Mouse (Mus musculus): ENCODE data around the gene Gchfr.

Gene Gchfr

DNA sequence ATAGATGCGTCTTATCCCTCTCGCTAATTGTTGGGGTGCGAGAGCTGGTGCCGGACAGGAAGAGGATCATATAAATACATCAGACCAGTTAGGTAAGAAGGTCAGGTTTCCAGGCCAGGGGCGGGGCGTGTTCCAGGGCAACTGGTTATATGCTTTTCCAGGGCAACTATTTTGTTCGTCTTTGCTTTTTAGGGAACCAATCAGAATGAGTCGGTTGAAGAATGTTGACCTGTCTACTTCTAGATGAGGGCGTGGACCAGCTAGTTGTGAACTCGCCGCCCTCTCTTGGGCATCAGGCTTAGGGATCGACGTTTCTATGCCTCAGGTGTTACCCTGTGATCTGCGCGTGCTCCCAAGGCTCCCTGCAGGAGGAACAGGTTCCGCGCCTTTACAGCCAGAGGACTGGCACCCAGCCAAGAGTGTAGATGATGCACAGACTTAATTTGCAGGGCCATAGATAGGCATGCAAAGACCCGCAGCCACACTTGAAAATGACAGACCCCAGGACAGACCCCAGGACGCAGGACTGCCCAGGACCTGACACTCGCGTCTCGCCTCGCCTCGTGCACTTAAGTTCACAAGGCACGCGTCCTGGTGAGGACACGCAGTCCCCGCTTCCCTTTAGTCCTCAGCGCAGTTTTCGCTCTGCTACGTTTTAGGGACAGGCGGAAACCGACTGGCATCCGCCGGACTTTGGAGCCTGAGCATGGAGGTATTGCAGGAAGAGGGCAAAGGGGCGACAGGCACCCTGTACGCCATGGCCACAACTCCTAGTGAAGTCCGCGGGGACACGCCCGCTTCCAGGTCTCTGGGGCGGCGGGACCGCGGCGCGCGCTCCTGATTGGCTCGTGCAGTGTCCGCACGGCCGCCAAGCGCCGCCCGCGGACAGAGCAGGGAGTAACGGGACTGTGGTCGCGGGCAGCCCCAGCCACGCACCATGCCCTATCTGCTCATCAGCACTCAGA, at the start of gene Gchfr:
Gene Gchfr, plus strand, starts transcription at position 873 of the 965 bp plus-strand sequence.
- no peak for DNase-seq (ENCODE audit: extremely low spot score, low read depth, low spot score)

DNA sequence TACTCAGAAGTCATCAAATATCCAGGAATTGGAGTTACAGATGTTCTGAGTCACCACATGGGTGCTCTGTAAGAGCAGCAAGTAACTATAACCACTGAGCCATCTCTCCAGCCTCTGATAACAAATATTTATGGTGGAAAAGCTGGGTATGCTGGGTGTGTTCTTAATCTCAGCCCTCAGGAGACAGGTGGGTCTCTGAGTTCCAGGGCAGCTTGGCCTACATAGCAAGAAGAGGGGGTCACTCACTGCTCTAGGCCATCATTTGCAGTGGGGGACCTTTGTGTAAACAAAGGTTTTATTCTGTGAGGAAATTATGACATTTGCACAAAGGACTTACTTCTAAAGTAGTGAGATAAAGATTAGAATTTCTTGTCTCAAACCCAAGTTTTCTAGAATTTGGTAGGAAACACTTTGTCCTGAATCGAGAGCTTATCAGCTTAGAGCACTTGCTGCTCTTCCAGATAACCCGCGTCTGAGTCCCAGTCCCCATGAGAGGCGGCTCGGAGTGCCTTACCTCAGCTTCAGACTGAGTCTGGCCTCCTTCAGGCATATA, 31.2 kb upstream of the Gchfr start:
- DNase-seq (ENCODE audit: extremely low spot score, low read depth, low spot score), result no peak

DNA sequence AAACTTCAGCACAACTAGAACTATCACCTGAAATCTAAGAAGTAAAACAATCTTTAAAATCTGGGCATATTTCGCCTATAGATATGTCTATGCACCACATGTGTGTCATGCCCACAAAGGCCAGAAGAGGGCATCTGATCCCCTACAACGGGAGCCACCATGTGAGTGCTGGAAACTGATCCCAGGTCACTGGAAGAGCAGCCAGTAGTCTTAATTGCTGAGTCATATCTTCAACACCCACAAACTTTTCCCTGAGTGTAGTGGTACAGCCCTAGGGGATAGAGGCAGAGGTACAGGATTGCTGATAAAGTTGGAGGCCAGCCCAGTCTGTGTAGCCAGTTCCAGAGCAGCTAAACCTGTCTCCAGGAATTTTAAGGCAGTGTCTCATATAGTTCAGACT, 22.4 kb upstream of the Gchfr start:
- no peak for DNase-seq (ENCODE audit: extremely low spot score, low read depth, low spot score)

DNA sequence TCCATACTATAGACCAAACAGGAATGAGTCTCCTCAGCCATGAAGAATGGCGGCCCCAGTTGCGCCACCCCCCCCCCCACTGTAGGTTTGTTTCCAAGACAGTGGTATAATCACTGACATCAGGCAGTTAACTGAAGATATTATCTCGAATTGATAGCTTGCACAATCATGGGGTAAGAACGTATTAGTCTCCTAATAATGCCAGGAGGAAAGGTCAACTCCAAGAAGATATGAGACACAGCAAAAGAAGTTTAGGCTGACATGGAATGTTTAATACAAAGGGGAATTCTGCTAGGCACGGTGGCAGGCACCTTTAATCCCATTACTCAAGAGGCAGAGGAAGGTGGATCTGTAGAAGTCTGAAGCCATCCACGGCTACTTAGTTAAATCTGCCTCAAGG, 21.1 kb upstream of the Gchfr start:
- DNase-seq (ENCODE audit: extremely low spot score, low read depth, low spot score), result no peak

DNA sequence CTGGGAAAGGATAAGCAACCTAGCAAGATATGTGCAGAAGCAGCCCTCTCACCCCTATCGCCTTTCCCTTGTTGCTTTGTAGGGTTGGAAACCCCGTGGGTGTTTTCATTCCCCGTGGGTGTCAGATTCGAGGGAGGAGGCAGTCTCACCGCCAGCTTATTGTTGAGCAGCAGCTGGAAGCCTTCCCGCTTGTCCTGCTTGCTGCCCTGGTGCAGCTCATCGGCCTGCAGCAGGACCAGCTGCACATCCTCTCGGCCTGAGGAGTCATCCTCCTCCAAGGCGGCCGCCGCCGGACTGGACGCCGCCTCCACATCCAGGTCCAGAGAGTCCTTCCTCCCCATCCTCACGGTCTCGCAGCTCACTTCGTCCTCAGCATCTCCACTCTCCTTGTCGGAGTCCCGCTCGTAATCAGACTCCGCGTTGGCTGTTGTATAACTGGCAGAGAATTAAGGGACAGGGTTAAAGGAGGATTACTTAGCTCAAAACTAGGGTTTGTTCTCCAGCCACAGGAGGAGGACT, 20.4 kb upstream of the Gchfr start:
- no peak for DNase-seq (ENCODE audit: extremely low spot score, low read depth, low spot score)

DNA sequence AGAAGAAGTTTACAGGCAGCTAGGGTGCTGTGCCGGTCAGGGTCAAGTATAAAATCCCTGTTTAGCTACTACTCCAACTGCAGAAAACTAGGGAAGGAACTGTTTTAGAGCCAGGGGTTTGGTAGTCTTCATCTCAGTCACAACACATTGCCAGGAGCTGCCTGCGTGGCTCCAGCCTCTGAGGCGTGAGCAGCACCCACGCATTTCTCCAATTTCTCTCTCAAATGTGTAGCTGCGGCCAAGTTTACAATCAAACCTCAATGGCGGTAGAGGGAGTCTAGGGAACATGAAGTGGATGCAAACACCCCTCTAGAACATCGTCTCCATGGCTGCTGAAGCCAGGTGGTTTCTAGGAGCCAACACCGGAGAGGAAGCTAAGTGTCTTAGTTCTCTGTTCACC, 19.8 kb upstream of the Gchfr start:
- DNase-seq (ENCODE audit: extremely low spot score, low read depth, low spot score), result no peak

DNA sequence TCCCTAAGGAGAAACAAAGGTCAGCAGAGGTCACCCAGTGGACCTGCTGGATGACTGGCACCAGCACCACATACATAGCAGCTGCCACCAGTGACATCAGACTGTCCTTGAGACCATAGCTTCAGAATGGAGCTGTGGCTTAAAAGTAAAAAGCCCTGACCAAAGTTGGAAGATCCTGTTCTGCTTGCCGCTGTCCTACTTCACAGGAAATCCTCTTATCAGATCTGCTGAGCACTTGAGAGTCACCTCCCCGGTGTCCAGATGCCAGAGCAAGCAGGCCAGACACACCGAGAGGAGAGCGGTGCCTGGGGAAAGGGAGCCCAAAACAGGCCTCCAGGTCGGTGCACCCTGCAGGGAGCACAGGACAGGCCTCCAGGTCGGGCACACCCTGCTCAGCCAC, 15.3 kb upstream of the Gchfr start:
- no peak for DNase-seq (ENCODE audit: extremely low spot score, low read depth, low spot score)

DNA sequence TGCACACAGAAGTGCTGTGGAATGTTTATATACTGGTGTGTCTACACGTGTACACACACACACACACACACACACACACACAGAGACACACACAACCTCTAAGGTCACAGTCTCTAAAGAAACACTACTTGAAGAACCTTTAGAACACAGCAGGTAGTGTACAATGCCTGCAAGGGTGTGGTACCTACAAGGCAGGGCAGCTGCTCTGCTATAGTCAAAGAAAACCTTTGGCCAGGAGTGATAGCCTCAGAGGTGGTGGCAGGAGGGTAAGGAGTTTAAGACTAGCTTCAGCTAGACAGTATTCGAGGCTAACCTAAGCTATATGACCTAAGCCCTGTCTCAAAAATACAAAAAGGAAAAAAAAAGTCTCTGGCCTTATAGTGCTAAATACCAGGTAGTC, 12.9 kb upstream of the Gchfr start:
- DNase-seq (ENCODE audit: extremely low spot score, low read depth, low spot score), result no peak

DNA sequence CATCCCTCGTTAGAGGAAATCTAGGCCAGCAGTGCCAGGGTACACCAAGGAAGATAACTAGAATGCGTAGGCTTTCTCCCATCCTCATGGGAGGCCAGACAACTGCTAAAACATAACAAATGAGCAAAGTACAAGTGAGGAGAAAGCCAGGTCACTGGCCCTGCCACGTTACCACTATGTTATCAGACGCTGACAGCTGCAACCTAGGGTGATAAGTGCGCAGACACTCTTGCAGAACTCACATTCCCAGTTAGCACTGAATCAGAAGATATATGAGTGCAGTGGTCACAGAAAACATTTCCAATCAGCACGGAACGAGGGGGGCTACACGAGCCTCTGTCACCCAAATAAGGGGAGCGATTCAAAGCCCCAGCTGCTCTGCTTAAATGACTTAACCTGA, 12.2 kb upstream of the Gchfr start:
- no peak for DNase-seq (ENCODE audit: extremely low spot score, low read depth, low spot score)

DNA sequence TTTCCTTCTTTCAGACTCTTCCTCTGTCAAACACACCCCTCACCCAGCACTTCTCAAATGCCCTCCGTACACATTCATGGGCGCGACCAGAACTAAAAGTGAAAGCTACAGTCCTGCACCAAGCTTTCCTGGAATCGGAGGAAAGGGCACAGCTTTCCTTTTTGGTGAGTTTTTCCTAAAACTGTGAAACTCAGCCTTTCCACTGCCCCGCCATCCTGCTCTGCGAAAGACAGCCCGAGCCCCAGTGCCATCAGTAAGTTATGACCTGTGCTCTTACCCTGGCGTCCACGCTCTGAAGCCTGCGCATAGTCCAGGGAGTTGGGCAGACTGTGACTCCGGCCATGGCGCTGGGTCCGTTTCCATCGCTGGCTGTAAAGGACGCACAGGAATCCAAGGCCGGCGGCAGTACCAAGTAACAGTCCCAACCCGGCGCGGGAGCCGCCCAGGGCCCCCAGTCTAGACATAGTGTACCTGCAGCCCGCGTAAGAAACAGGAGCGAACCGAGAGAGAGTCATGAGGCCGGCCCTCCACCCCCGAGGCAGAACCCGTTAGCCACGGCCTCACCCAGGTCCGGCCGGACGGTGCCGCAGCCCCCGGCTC, 11.4 kb upstream of the Gchfr start:
- DNase-seq (ENCODE audit: extremely low spot score, low read depth, low spot score), result no peak

DNA sequence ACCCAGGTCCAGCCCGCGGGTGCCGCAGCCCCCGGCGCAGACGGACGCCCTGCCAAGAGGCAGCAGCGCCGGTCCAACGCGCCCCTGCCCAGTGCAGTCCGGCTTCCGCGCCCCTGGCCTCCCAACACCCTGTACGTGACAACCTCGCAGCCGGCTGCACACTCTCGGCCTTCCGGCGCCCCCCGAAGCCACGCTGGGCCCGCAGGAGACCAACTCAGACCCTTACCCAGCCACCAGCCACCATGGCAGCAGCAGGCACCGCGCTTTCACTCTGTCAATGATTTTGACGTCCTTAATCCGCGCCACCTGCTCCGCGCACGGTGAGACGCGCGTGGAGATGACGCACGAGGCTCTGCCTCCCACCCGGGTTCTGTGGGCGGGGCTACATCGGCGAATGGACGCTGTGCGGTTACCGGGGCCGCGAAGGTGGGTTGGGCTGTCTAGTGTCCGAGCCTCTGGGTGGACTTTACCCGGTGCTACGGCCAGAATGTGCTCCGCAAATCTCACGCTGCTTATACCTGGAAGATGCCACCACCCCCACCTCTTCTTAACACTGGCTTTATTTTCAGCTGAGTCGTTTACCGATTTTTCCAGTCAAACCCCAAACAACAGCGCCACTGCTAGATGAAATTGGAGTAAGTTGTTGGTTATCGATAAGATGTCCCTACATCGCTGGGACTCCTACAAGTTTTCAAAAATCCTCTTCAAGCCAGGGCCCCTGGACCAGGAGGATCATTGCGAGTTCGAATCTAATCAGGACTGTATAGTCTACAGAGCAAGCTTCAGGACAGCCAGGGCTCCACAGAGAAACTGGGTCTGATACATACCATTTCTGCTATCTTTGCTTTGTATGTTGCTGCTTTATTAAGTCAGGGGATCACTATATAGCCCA, 10.6 kb upstream of the Gchfr start, which contains the start of gene Rmdn3:
Gene Rmdn3, minus strand, starts transcription at position 354 of the 892 bp plus-strand sequence.
- peak; percentile 85 for DNase-seq (ENCODE audit: extremely low spot score, low read depth, low spot score)

DNA sequence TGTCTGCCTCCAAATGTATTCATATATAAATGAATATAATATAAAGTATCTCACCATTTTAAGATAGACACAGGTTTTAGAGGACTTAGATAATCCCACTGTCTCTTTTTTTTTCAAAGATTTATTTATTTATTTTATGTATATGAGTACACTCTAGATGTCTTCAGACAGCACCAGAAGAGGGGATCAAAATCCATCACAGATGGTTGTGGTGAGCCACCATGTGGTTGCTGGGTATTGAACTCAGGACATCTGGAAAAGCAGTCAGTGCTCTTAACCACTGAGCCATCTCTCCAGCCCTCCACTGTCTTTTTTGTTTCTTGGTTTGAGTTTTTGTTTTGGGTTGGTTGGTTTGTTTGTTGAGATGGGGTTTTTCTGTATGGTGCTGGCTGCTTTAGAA, 9.7 kb upstream of the Gchfr start:
- no peak for DNase-seq (ENCODE audit: extremely low spot score, low read depth, low spot score)

DNA sequence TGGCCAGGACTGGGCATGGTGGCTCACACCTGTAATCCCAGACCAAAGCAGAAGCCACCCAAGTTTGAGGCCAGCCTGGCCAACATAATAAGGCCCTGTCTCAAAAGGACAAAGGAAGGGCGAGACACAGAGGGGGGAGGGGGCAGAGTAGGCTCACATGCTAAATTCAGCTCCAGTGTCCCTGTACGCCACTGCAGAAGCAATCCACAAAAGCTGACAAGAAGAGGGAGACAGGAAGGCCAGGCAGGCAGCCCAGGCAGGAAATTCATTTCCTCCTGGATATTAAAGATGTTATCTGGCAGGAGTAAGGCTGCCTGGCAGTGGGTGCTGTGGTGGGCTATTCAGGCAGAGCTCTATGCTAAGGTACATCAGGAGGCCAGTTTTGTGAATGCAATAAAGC, 6.3 kb upstream of the Gchfr start:
- no peak for DNase-seq (ENCODE audit: extremely low spot score, low read depth, low spot score)

DNA sequence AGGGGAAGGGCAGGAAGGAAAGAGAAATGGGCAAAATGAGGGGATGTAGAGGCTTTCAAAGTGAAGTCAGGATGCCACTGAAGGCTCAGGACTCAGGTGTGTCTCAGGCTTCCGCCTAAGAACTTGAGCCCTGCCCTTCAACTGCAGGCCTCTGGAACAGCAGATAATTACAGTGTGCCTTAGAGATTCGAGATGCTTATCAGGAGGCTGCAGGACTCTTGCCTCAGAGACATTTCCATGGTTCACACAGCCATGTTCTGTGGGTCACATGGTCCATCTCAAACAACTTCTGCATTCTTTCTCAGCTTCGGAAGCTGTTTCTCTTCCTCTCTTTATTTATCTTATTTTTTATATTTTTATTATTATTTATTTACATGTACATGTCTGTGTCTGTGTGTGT, 4.4 kb upstream of the Gchfr start:
- no peak for DNase-seq (ENCODE audit: extremely low spot score, low read depth, low spot score)

DNA sequence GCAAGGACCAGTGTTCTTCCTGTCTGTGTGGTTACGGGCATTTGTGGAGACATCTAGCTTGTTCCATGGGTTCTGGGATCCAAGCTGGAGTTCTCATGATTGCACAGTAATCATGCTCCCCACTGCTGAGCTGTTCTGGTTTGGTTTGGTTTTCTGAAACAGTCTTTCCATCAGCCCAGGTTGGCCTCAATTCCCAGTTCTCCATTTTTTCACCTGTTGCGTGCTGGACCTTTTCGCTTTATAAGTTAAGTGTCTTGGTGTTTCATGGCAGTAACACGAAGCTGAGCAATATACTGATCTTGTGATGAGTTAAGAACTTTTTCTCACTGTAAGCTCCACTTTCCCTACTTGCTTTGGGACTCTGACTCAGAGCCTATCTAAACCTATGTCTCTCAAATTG, 3.6 kb upstream of the Gchfr start:
- DNase-seq (ENCODE audit: extremely low spot score, low read depth, low spot score), result no peak

DNA sequence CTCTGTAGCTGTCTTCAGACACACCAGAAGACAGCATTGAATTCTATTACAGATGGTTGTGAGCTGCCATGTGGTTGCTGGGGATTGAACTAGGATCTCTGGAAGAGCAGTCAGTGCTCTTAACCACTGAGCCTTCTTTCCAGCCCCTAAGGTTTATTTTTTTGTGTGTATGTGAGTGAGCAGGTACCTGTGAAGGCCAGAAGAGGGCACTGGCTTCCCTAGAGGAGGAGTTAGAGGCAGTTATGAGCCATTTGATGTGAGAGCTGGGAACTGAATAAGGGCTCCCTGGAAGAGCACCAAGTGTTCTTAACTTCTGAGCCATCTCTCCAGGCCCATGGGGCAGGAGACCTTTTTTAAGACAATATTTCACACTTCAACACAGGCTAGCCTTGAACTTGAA, 2.2 kb upstream of the Gchfr start:
- DNase-seq (ENCODE audit: extremely low spot score, low read depth, low spot score), result no peak

DNA sequence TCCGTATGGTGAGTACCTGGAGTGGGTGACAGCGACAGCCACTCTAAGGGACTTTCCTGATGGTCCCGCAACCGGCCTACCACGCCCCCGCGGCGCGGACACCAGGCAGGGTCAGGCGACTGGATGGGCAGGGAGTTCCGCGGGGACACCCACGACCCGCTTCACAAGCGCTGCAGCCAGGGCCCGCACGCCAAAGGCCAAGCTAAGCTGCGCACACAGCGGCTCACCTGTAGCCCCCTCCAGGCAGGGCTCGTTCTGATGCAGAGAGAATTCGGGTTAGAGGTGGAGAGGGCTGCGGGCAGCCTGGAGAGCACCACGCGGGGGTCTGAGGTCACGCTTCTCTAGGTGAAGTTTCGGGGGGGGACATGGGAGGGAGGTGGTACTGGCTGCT, 288 bp downstream of the Gchfr start:
- DNase-seq (ENCODE audit: extremely low spot score, low read depth, low spot score), result no peak

DNA sequence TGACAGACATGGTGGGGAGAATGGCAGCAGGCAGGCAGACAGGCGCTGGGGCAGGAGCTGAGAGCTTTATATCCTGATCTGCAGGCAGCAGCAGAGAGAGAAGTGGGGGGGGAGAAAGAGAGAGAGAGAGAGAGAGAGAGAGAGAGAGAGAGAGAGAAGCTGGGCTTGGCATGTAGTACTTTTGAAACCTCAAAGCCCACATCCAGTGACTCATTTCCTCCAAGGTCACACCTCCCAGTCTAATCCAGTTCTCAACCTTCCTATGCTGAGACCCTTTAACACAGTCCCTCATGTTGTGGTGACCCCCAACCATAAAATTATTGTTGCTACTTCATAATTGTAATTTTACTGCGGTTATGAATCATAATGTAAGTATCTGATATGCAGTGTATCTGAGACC, 2.7 kb downstream of the Gchfr start:
- no peak for DNase-seq (ENCODE audit: extremely low spot score, low read depth, low spot score)

DNA sequence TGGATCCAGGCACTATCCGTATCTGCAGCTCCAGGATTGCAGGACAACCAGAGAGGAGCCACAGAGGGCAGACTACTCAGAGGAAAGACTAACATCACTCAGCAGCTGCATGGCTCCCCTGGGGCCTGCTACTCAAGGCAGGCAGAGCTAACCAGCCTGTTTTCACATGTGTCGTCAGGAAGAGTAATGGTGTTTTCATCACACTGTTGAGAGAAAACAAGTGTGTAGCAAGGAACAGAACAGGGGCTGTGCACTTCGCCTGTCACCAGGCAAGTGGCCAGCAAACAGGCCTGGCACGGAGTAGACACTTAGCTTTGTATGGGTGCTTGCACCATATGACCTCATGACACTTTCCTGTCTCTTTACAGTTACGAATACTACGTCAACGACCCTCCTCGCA, 4.0 kb downstream of the Gchfr start:
- no peak for DNase-seq (ENCODE audit: extremely low spot score, low read depth, low spot score)

DNA sequence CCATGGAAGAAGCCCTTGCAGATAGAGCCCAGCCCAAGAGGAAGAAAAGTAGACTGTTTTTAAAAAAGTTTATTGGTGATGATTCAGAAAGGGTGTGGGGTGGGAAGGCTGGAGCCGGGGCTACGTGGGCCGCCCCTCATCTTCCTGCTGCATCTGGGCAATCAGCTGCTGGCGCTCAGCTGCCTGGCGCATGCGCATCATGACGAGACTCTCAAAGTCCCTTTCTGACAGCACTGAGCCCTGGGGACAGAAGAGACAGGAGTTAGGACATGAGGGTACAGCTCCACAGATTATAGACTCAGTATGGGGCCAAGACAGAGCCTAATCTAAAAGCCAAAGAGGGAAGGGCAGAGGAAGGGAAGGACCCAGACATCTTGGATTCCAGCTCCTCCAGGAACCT, 4.9 kb downstream of the Gchfr start:
- DNase-seq (ENCODE audit: extremely low spot score, low read depth, low spot score), result no peak
